Mouse (Mus musculus) limb, embryonic 10.5 days (tissue): Measurements from ENCODE around the gene Prss23. TPM values are rescaled to one million over a fixed set of nuclear protein-coding genes. Genes with fewer than 3 reads are reported as not detected.
A peak's percentile ranks its signal among the peaks of the same experiment; 100 is the strongest.

Experiments
- DNase-seq: peaks from one replicate; pipeline ENCODE4 v3.0.0-alpha.2; 2017; ENCODE audit warnings: low spot score
- H3K27ac ChIP-seq: fragments of 300-500 bp; sonication (generic); 2 replicates; pipeline ENCODE4 v1.5.1; 2016; ENCODE audit warnings: mild to moderate bottlenecking
- H3K27me3 ChIP-seq: fragments of 300-500 bp; sonication (generic); 2 replicates; pipeline ENCODE4 v1.6.1; 2016; ENCODE audit warnings: low read depth, mild to moderate bottlenecking; ENCODE audit not compliant: poor library complexity, severe bottlenecking
- H3K36me3 ChIP-seq: fragments of 300-500 bp; sonication (generic); 2 replicates; pipeline ENCODE4 v1.6.1; 2016; ENCODE audit warnings: mild to moderate bottlenecking, moderate library complexity
- H3K4me1 ChIP-seq: fragments of 300-500 bp; sonication (generic); 2 replicates; pipeline ENCODE4 v1.6.1; 2016
- H3K4me3 ChIP-seq: fragments of 300-500 bp; sonication (generic); 2 replicates; pipeline ENCODE4 v1.5.1; 2016; ENCODE audit warnings: mild to moderate bottlenecking, moderate library complexity
- H3K9me3 ChIP-seq: fragments of 300-500 bp; sonication (generic); replicated peaks from 2 replicates; pipeline ENCODE4 v1.6.1; 2016; ENCODE audit warnings: mild to moderate bottlenecking
- WGBS: fragments of 180-500 bp; shearing (Covaris S2); methylation state at CpG from one replicate; pipeline ENCODE4 v1.1.7; 2016; 5-methylcytosine and 5-hydroxymethylcytosine counted together
- polyA plus RNA-seq: library from polyadenylated mRNA; unstranded; fragments of >200 nt; fragmentation: Nextera tagmentation; extraction: Ambion mirVana; gene quantifications from 2 replicates; pipeline ENCODE4 v1.2.1, GENCODE M21; 2016

The Prss23 gene
- polyA plus RNA-seq: 10.7 and 12.0 TPM in 2 replicates

DNA sequence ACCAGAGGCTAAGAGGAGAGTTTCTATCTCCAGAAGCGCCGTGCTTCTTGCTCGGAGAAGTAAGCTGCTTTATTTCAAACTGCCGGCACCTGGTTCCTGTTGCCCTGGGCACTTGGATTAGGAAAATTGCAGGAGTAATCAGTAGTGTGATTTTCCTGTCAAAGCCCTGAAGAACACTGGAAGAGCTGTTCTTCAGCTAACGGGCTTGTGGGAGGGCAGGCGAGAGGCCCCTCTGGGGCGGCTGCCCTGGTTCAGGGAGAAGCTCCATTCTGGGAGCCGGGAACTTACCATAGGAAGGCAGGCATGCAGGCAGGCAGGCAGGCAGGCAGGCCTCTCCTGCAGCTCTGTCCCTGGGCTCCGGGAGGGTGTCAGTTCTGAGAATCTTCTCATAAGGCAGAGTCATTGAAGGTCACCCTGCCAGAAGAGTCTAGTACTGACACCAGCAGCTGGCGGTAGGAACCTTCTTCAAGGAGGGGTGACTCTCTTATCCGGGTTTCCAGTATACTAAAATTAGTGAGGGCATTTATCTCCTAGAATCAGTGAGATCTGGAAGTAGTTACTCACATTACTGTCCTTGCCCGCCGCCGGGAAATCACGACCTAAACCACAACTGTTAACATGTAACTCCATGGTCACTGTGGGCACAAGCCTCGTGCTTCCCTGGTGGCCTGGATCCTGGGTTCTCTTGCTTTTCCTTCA, at the start of gene Prss23:
TSS of gene Prss23 (minus strand) at position 457 of the 699 bp plus-strand sequence.
- Histone ChIP-seq H3K27me3 (no peaks in the 10 kb centered on the region), H3K27ac (no peak within 1 kb of the TSS), H3K36me3 (no peaks in the 10 kb centered on the region), H3K9me3 (no peaks in the 10 kb centered on the region), H3K4me1 (peaks cover 14% of the 10 kb centered on the region), H3K4me3 (no peak within 1 kb of the TSS)
- 64% methylated on average over 16 of the region's 16 CpGs for WGBS
- DNase-seq: peak; percentile 35

DNA sequence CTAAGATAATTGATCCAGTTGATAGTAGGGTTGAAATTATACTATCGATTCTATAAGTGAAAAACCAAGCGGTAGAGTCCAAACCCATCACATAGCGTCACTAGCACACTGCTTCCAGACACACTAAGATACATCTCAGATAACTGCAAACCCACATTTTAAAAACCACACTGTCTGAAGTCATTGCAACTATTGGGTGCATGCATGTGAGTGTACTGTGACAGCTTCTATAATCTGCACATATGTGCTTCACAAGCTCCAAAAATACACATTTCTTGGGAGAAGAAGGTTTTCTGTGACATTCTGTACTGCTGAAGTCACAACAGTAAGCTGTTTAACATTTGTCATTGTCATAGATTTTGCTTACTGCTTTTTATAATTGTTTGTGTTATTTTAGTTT, 49.1 kb upstream of the Prss23 start:
- WGBS: 97% methylated on average over 3 of the region's 3 CpGs

DNA sequence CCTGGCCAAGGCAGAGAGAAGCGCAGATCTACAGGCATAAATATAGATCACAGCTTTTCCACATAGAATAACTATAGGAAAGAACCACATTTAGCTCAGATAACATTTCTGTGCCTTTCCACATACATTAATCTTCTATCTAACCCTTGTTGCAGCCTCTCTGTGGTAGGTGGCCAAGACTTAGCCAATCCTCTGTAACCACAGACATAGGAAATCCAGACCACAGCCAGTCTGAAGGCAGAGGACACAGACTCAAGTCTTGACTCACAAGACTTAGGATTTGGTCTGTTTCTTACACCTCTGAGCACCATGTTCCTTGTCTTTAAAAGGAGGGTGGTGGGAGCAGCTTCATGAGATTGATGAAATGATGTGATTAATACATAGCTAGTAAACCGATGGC, 37.6 kb upstream of the Prss23 start:
- Histone ChIP-seq H3K9me3 (no peaks in the 10 kb centered on the region), H3K36me3 (no peaks in the 10 kb centered on the region), H3K4me3 (no peak overlapping the region), H3K27ac (no peak overlapping the region), H3K4me1 (no peaks in the 10 kb centered on the region), H3K27me3 (no peaks in the 10 kb centered on the region)
- no peak for DNase-seq
- 94% methylated on average over 2 of the region's 2 CpGs for WGBS

More for the DNA sequence above, 49.1 kb upstream of the Prss23 start:
- Histone ChIP-seq H3K36me3 (no peaks in the 10 kb centered on the region), H3K27ac (no peak overlapping the region), H3K4me3 (no peak overlapping the region), H3K9me3 (no peaks in the 10 kb centered on the region), H3K4me1 (no peaks in the 10 kb centered on the region), H3K27me3 (no peaks in the 10 kb centered on the region)
- DNase-seq: no peak

DNA sequence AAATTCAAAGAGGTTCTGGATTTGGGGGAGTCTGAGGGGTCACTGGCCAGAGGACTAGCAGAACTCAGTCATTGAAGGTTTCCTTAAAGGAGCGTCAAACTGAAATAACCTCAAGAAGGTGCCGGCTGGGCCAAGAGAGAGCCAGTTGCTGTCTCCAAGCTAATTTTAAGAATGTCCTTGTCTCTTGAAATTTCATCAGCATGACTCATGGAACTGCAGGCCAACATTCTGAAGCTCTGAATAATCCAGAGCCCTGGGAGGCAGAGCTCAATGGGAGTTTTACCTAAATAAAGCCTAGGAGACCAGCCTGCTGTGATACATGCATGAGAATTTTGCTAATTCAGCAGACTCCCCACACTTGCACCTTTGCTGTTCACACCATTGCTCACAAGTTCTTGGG, 36.5 kb upstream of the Prss23 start:
- no peak overlapping the region for H3K27ac ChIP-seq
- no peak for DNase-seq
- H3K4me3 ChIP-seq: no peak overlapping the region
- H3K36me3 ChIP-seq: no peaks in the 10 kb centered on the region
- H3K27me3 ChIP-seq: no peaks in the 10 kb centered on the region
- 0 out of 2 replicates have a peak, but pooled peaks cover 2% of the 10 kb centered on the region for H3K4me1 ChIP-seq
- no peaks in the 10 kb centered on the region for H3K9me3 ChIP-seq
- WGBS: 96% methylated on average over 2 of the region's 2 CpGs

GRCm38 (mm10) chr7:89562140-89562539, 35.2 kb upstream of the Prss23 start:
- no peaks in the 10 kb centered on the region for H3K9me3 ChIP-seq
- 88% methylated on average over 2 of the region's 2 CpGs for WGBS
- DNase-seq: no peak
- H3K27me3 ChIP-seq: no peaks in the 10 kb centered on the region
- no peak overlapping the region for H3K27ac ChIP-seq
- H3K4me3 ChIP-seq: no peak overlapping the region
- H3K36me3 ChIP-seq: no peaks in the 10 kb centered on the region
- H3K4me1 ChIP-seq: 0 out of 2 replicates have a peak, but pooled peaks cover 2% of the 10 kb centered on the region

DNA sequence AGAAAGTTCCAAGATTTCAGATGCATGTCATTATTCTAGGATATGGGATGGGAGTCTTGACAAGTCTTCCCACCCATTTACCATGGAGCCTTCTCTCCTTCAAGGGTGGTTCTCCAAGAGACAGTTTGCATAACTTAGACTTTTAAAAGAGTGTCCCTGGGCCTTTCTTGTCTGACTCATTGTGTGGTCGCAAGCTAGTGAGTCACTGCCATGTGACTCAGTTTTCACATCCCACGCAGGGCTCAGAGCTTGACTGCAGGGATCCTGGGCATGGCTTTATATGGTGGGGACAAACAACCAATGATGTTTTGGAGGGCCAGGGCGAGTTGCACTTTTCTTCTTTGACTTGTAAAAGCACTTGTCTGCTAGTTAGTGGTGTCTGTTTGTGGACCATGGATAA, 34.0 kb upstream of the Prss23 start:
- Histone ChIP-seq H3K9me3 (no peaks in the 10 kb centered on the region), H3K27me3 (no peaks in the 10 kb centered on the region), H3K36me3 (no peaks in the 10 kb centered on the region), H3K4me1 (0 out of 2 replicates have a peak, but pooled peaks cover 2% of the 10 kb centered on the region), H3K4me3 (no peak overlapping the region), H3K27ac (no peak overlapping the region)
- no peak for DNase-seq
- 81% methylated on average over 3 of the region's 3 CpGs for WGBS

DNA sequence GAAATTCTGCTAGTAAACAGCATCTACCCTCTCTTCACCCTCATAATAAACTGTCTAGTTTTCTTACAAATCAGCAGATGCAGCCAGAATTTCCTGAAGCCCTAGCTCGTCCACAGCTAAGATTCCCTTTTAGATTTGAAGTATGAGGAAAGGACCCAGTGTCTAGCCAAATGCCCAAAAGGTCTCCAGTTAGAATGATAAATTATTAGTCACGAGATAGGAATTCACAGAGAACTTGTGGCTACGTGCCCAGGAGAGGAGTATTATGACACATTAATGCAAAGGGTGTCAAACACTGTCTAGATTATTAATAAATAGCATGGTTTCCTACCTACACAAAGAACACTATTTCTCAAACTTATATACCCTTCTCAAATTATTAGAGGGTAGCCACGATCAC, 32.6 kb upstream of the Prss23 start:
- no peak for DNase-seq
- Histone ChIP-seq H3K27me3 (no peaks in the 10 kb centered on the region), H3K4me3 (no peak overlapping the region), H3K36me3 (no peaks in the 10 kb centered on the region), H3K9me3 (no peaks in the 10 kb centered on the region), H3K4me1 (0 out of 2 replicates have a peak, but pooled peaks cover 2% of the 10 kb centered on the region), H3K27ac (no peak overlapping the region)
- 76% methylated on average over 4 of the region's 4 CpGs for WGBS

DNA sequence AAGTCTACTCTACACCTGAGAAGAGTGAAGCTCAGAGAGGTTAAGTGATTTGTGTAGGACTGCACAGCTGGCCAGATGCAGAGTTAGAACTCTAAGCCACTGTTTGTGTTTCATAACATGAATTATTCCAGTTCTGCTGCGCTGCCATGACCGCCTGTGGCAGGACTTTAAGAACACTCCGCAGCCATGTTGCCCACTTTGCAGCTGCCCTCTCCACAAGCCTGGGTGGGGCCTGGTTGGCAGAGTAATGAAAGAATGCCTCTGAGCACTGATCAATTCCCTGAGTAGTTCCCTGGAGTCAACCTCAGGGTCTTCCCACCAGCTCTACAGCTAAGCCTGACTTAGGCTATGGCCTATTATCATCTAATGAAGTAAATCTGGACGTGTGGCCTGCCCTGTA, 32.1 kb upstream of the Prss23 start:
- Histone ChIP-seq H3K4me3 (no peak overlapping the region), H3K4me1 (0 out of 2 replicates have a peak, but pooled peaks cover 2% of the 10 kb centered on the region), H3K36me3 (no peaks in the 10 kb centered on the region), H3K27me3 (no peaks in the 10 kb centered on the region), H3K9me3 (no peaks in the 10 kb centered on the region), H3K27ac (no peak overlapping the region)
- DNase-seq: no peak
- WGBS: 83% methylated on average over 4 of the region's 4 CpGs

GRCm38 (mm10) chr7:89558446-89559039, 31.6 kb upstream of the Prss23 start:
- no peak for DNase-seq
- no peaks in the 10 kb centered on the region for H3K36me3 ChIP-seq
- WGBS: 87% methylated on average over 11 of the region's 11 CpGs
- H3K9me3 ChIP-seq: no peaks in the 10 kb centered on the region
- H3K27me3 ChIP-seq: no peaks in the 10 kb centered on the region
- 0 out of 2 replicates have a peak, but pooled peaks cover 2% of the 10 kb centered on the region for H3K4me1 ChIP-seq
- no peak overlapping the region for H3K4me3 ChIP-seq
- no peak overlapping the region for H3K27ac ChIP-seq

- Histone ChIP-seq H3K4me1 (0 out of 2 replicates have a peak, but pooled peaks cover 2% of the 10 kb centered on the region), H3K27me3 (no peaks in the 10 kb centered on the region), H3K4me3 (no peak overlapping the region), H3K27ac (no peak overlapping the region), H3K9me3 (no peaks in the 10 kb centered on the region), H3K36me3 (no peaks in the 10 kb centered on the region)
- DNase-seq: no peak
- 90% methylated on average over 5 of the region's 5 CpGs for WGBS
Observed at GRCm38 (mm10) chr7:89557056-89557455, 30.1 kb upstream of the Prss23 start.

DNA sequence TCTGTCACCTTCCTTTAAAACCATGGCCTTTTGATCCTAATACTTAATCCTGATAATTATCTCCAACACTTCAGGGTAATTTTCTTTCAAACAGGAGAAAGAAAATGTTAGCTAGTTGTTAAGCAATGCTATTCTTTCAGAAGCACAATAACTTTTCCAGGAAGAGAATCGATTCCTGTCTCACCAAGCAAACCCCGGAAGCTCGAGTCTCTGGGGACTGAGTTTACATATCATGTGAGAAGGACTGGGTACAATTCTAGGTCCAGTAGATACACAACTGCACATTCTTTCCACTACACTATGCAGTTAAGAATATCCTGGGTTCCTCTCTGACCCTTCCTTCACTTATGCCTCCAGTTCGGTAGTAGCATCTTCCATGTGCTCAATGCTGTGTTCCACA, 29.7 kb upstream of the Prss23 start:
- no peak overlapping the region for H3K4me3 ChIP-seq
- H3K4me1 ChIP-seq: 0 out of 2 replicates have a peak, but pooled peaks cover 2% of the 10 kb centered on the region
- 83% methylated on average over 4 of the region's 4 CpGs for WGBS
- no peaks in the 10 kb centered on the region for H3K9me3 ChIP-seq
- no peak overlapping the region for H3K27ac ChIP-seq
- no peaks in the 10 kb centered on the region for H3K27me3 ChIP-seq
- no peak for DNase-seq
- no peaks in the 10 kb centered on the region for H3K36me3 ChIP-seq

GRCm38 (mm10) chr7:89555170-89555569, 28.2 kb upstream of the Prss23 start:
- no peak for DNase-seq
- Histone ChIP-seq H3K9me3 (no peaks in the 10 kb centered on the region), H3K27me3 (no peaks in the 10 kb centered on the region), H3K36me3 (no peaks in the 10 kb centered on the region), H3K4me3 (no peak overlapping the region), H3K4me1 (0 out of 2 replicates have a peak, but pooled peaks cover 2% of the 10 kb centered on the region), H3K27ac (no peak overlapping the region)
- WGBS: 66% methylated on average over 4 of the region's 4 CpGs

DNA sequence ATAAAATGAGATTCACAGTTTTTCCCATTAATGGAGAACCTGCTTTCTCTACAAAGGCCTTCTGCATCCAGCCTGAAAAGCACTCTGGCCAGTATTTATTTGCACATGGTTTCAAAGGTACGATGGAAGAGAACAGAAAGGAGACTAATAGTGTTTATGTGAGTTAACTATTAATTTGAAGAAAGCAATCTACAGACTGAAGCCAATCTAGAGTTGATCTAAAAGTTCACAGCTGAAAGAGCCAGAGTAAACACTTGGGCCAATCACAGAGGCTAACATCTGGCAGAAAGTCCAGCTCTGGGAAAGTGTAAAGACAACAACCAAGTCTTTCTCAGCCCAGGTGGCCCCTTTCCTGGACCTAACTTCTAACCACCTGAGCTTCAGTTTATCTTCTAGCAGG, 27.1 kb upstream of the Prss23 start:
- H3K27me3 ChIP-seq: no peaks in the 10 kb centered on the region
- 0 out of 2 replicates have a peak, but pooled peaks cover 2% of the 10 kb centered on the region for H3K4me1 ChIP-seq
- no peak for DNase-seq
- H3K36me3 ChIP-seq: no peaks in the 10 kb centered on the region
- no peak overlapping the region for H3K27ac ChIP-seq
- 68% methylated on average over 1 of the region's 1 CpGs for WGBS
- H3K4me3 ChIP-seq: no peak overlapping the region
- no peaks in the 10 kb centered on the region for H3K9me3 ChIP-seq
